Mouse (Mus musculus) stomach, postnatal 0 days (tissue): ENCODE data around the gene Pld3.

Experiments
- CTCF ChIP-seq: IDR thresholded peaks from 2 replicates; pipeline ENCODE4 v1.5.1; 2016; ENCODE audit warnings: antibody characterized with exemption, low read depth, mild to moderate bottlenecking, moderate library complexity
- EP300 ChIP-seq: optimal IDR thresholded peaks from 2 replicates; pipeline ENCODE3; 2016; ENCODE audit warnings: antibody characterized with exemption

GRCm38 (mm10) chr7:27529070-27529469 lies 23.9 kb downstream of the Pld3 start:
- no peak for TF ChIP-seq CTCF
- TF ChIP-seq EP300: no peak
